Mouse (Mus musculus) myocyte (in vitro differentiated cells): ENCODE data around the gene Macrod2. TPM values are rescaled to one million over a fixed set of nuclear protein-coding genes. Genes with fewer than 3 reads are reported as not detected.

ENCODE experiments used
- H3K27me3 ChIP-seq: one replicate; pipeline ENCODE4 v1.6.1; 2011; ENCODE audit not compliant: control insufficient read depth, insufficient read depth, insufficient read length
- H3K36me3 ChIP-seq: one replicate; pipeline ENCODE4 v1.6.1; 2011; ENCODE audit not compliant: control insufficient read depth, insufficient read depth
- H3K4me2 ChIP-seq: one replicate; pipeline ENCODE4 v1.6.1; 2011; ENCODE audit warnings: low read depth, control low read depth
- H3K4me3 ChIP-seq: one replicate; pipeline ENCODE4 v1.5.1; 2011; ENCODE audit warnings: mild to moderate bottlenecking, control low read depth, moderate library complexity
- H3K79me2 ChIP-seq: one replicate; pipeline ENCODE4 v1.6.1; 2011; ENCODE audit not compliant: control insufficient read depth, insufficient read depth
- H3ac ChIP-seq: one replicate; pipeline ENCODE4 v1.6.1; 2011; ENCODE audit not compliant: control insufficient read depth, insufficient read length
- CEBPB ChIP-seq: IDR thresholded peaks from 2 replicates; pipeline ENCODE4 v1.6.1; 2011; ENCODE audit warnings: mild to moderate bottlenecking, moderate library complexity; ENCODE audit not compliant: poor library complexity, insufficient read depth, severe bottlenecking
- E2F4 ChIP-seq: IDR thresholded peaks from one replicate; pipeline ENCODE4 v1.6.1; 2011; ENCODE audit warnings: mild to moderate bottlenecking, control low read depth, moderate library complexity; ENCODE audit not compliant: insufficient read depth
- MAX ChIP-seq: IDR thresholded peaks from one replicate; pipeline ENCODE4 v1.6.1; 2011; ENCODE audit warnings: low read depth, mild to moderate bottlenecking, control low read depth
- MYOD1 ChIP-seq, 3 experiments: IDR thresholded peaks; one replicate each; pipeline ENCODE4 v1.6.1; 2011; ENCODE audit warnings: control low read depth in 2 of 3, low read depth in 2 of 3, mild to moderate bottlenecking in 2 of 3, moderate library complexity in 1 of 3; ENCODE audit not compliant: insufficient read length in 2 of 3, control insufficient read depth in 1 of 3
- MYOG ChIP-seq, 3 experiments: IDR thresholded peaks; one replicate each; pipeline ENCODE4 v1.6.1; 2011; ENCODE audit warnings: control low read depth in 2 of 3, low read depth in 2 of 3, mild to moderate bottlenecking in 2 of 3; ENCODE audit not compliant: insufficient read length in 2 of 3, control insufficient read depth in 1 of 3, insufficient read depth in 1 of 3
- POLR2A ChIP-seq: IDR thresholded peaks from one replicate; pipeline ENCODE4 v1.6.1; 2011; ENCODE audit warnings: low read depth, mild to moderate bottlenecking, control low read depth, moderate library complexity; ENCODE audit not compliant: insufficient read length
- POLR2AphosphoS2 ChIP-seq: IDR thresholded peaks from one replicate; pipeline ENCODE4 v1.6.1; 2011; ENCODE audit warnings: low read depth, control low read depth; ENCODE audit not compliant: insufficient read length
- REST ChIP-seq: IDR thresholded peaks from one replicate; pipeline ENCODE4 v1.6.1; 2011; ENCODE audit warnings: mild to moderate bottlenecking, control low read depth, moderate library complexity; ENCODE audit not compliant: insufficient read depth, insufficient read length
- SRF ChIP-seq: IDR thresholded peaks from one replicate; pipeline ENCODE4 v1.6.1; 2011; ENCODE audit warnings: low read depth; ENCODE audit not compliant: control insufficient read depth, insufficient read length
- TCF12 ChIP-seq: IDR thresholded peaks from one replicate; pipeline ENCODE4 v1.6.1; 2011; ENCODE audit warnings: mild to moderate bottlenecking, control low read depth; ENCODE audit not compliant: poor library complexity, insufficient read depth, severe bottlenecking
- TCF3 ChIP-seq: IDR thresholded peaks from one replicate; pipeline ENCODE4 v1.6.1; 2011; ENCODE audit warnings: low read depth, control low read depth; ENCODE audit not compliant: insufficient read length
- USF1 ChIP-seq: IDR thresholded peaks from one replicate; pipeline ENCODE4 v1.6.1; 2011; ENCODE audit warnings: low read depth, mild to moderate bottlenecking, control low read depth, moderate library complexity
- polyA plus RNA-seq: library from polyadenylated mRNA; unstranded; fragments of >200 nt; fragmentation: generic; extraction: Trizol; gene quantifications from one replicate; pipeline ENCODE4 v1.2.1, GENCODE M21; 2012; ENCODE audit warnings: missing spikeins

Macrod2 gene
- polyA plus RNA-seq, 1 experiment, result 0.96 TPM

- H3K4me2 ChIP-seq, result no peak overlapping the region
- H3ac ChIP-seq, result no peak overlapping the region
- no peaks in the 10 kb centered on the region for H3K79me2 ChIP-seq
- H3K36me3 ChIP-seq, result no peaks in the 10 kb centered on the region
- H3K27me3 ChIP-seq, result no peaks in the 10 kb centered on the region
- no peak for TF ChIP-seq SRF
- no peak for TF ChIP-seq POLR2A
- TF ChIP-seq POLR2AphosphoS2, result no peak
- no peak for TF ChIP-seq E2F4
- no peak for TF ChIP-seq USF1
- no peak for TF ChIP-seq MYOG (IDR thresholded peaks at IDR 0.05; ENCODE audit: control insufficient read depth in 1 of 3, insufficient read depth in 1 of 3, insufficient read length in 2 of 3, low read depth in 2 of 3)
- no peak for TF ChIP-seq TCF12
- no peak for TF ChIP-seq MAX
- TF ChIP-seq CEBPB, result no peak
- no peak for TF ChIP-seq MYOD1 (IDR thresholded peaks at IDR 0.05; ENCODE audit: control insufficient read depth in 1 of 3, insufficient read length in 2 of 3, low read depth in 2 of 3)
- no peak for TF ChIP-seq REST
- no peak for TF ChIP-seq TCF3
- no peak overlapping the region for H3K4me3 ChIP-seq
Measured at GRCm38 (mm10) chr2:140592537-140593261, 197.6 kb downstream of the Macrod2 start.

GRCm38 (mm10) chr2:140596906-140597305 is 201.8 kb downstream of the Macrod2 start:
- H3K79me2 ChIP-seq, result no peaks in the 10 kb centered on the region
- no peaks in the 10 kb centered on the region for H3K27me3 ChIP-seq
- no peak overlapping the region for H3K4me3 ChIP-seq
- no peak for TF ChIP-seq USF1
- TF ChIP-seq MYOG (IDR thresholded peaks at IDR 0.05; ENCODE audit: control insufficient read depth in 1 of 3, insufficient read depth in 1 of 3, insufficient read length in 2 of 3, low read depth in 2 of 3), result no peak
- H3K36me3 ChIP-seq, result no peaks in the 10 kb centered on the region
- no peak overlapping the region for H3K4me2 ChIP-seq
- no peak overlapping the region for H3ac ChIP-seq

GRCm38 (mm10) chr2:140615451-140615850 is 220.3 kb downstream of the Macrod2 start:
- H3K36me3 ChIP-seq, result no peaks in the 10 kb centered on the region
- no peaks in the 10 kb centered on the region for H3K27me3 ChIP-seq
- no peaks in the 10 kb centered on the region for H3K79me2 ChIP-seq
- no peak overlapping the region for H3K4me3 ChIP-seq
- no peak overlapping the region for H3ac ChIP-seq
- no peak for TF ChIP-seq USF1
- TF ChIP-seq POLR2AphosphoS2, result no peak
- no peak overlapping the region for H3K4me2 ChIP-seq

- Histone ChIP-seq H3K36me3 (no peaks in the 10 kb centered on the region), H3ac (no peak overlapping the region), H3K4me3 (no peak overlapping the region), H3K4me2 (no peak overlapping the region), H3K27me3 (no peaks in the 10 kb centered on the region), H3K79me2 (no peaks in the 10 kb centered on the region)
- TF ChIP-seq USF1 (no peak), POLR2A (no peak), E2F4 (no peak)
Measured at GRCm38 (mm10) chr2:140621730-140622337, 226.7 kb downstream of the Macrod2 start.

- H3K36me3 ChIP-seq, result no peaks in the 10 kb centered on the region
- H3K79me2 ChIP-seq, result no peaks in the 10 kb centered on the region
- no peak overlapping the region for H3K4me3 ChIP-seq
- H3K27me3 ChIP-seq, result no peaks in the 10 kb centered on the region
- H3K4me2 ChIP-seq, result no peak overlapping the region
- no peak overlapping the region for H3ac ChIP-seq
- TF ChIP-seq E2F4 (no peak), POLR2A (no peak), TCF12 (no peak), POLR2AphosphoS2 (no peak), SRF (no peak), MAX (no peak), TCF3 (no peak), USF1 (no peak), MYOD1 (IDR thresholded peaks at IDR 0.05; ENCODE audit: control insufficient read depth in 1 of 3, insufficient read length in 2 of 3, low read depth in 2 of 3) (no peak), CEBPB (no peak), REST (no peak), MYOG (IDR thresholded peaks at IDR 0.05; ENCODE audit: control insufficient read depth in 1 of 3, insufficient read depth in 1 of 3, insufficient read length in 2 of 3, low read depth in 2 of 3) (no peak)
Measured at GRCm38 (mm10) chr2:140653481-140653880, 258.4 kb downstream of the Macrod2 start.
